Mouse (Mus musculus): ENCODE measurements around the gene Lrrc75a.

DNA sequence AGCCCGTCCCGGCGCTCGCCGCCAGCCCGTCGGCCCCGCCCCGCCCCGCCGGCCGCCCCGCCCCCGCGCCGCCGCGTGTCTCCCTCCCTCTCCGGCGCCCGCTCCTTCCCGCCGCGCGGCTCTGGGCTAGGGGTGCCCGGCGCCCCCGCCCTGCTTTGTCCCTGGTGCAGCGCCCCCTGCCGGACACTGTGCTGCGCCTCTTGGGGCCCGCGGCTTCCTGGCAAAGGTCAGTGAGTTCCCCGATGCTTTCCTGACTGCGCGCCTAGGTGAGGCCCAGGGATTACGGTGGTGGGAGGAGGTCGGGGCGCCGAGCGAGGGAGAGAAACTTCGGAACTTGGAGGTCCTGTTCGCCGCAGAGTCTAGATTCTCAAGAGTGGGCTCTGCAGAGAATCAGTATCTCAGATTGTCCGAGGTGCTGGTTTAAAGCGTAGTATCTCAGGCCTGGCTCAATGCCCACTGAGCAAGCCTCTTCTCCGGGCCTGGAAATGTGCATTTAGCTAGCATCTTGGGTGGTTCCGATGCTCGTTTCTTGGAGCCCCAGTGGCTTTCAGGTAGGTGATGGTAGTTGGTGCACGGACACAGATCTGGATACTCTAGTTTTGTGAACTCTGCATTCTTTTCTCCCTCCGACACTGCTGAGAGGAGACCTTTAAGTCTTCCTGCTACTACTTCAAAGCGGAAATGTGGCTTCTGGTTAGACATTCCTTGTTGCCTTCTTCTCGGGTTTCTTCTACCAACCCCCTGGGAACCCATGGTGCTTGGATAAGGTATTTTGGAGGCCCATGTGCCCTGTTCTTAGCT lies 468 bp upstream of the Lrrc75a start, which contains the start of gene Mmgt2:
- TF ChIP-seq POLR2A (IDR thresholded peaks at IDR 0.05; ENCODE audit: low read depth, low read length) (peak; percentile 39; the same call in 1 of the 2 replicates), CTCF (IDR thresholded peaks at IDR 0.05; ENCODE audit: extremely low read depth, insufficient read length, insufficient replicate concordance, low read depth, low read length) (peak; percentile 78)

Data from small intestine, adult 2 months (tissue).